9 mouse cellular contexts compared by ENCODE assay signal in genomic region chr13:21158071-21158470, GRCm38 (mm10). TPM values are rescaled to one million over a fixed set of nuclear protein-coding genes. Genes with fewer than 3 reads are reported as not detected.
DNase-seq lines count a peak whose midpoint lies in the region; ATAC-seq and TF ChIP-seq lines count a peak whose summit lies in the region.
"Had no signal": no experiment of that assay in that cellular context is flagged by ENCODE, and none has a peak within 500 bp of the region (broad histone marks: within the 10 kb centered on the region; RNA-seq: fewer than 3 reads in every experiment).

No protein-coding gene starts in this region.

- no peak for TF ChIP-seq CTCF in hindbrain, postnatal 0 days (IDR thresholded peaks at IDR 0.05; ENCODE audit: low read depth)

- ATAC-seq in kidney, embryonic 16.5 days (ENCODE audit: low FRiP score, low TSS enrichment), result no peak
- no peak for ATAC-seq in embryonic facial prominence, embryonic 13.5 days (ENCODE audit: insufficient number of reproducible peaks, insufficient read depth, low FRiP score, low TSS enrichment, low read depth)
- no peak for ATAC-seq in hindbrain, postnatal 0 days

- TF ChIP-seq POLR2A in myocyte (IDR thresholded peaks at IDR 0.05; ENCODE audit: insufficient read length, low read depth), result no peak

- no peak for DNase-seq in kidney, adult 8-10 months
- DNase-seq in hindbrain, postnatal 0 days (ENCODE audit: low spot score), result no peak
- no peak for DNase-seq in right cerebral cortex, adult 18-20 months
- no peak for DNase-seq in thymus, postnatal 4 days
- DNase-seq in left cerebral cortex, adult 11 months (ENCODE audit: low spot score), result no peak

- no peak overlapping the region for H3K27ac ChIP-seq in kidney, embryonic 16.5 days (ENCODE audit: low read length)
- no peak overlapping the region for H3K27ac ChIP-seq in embryonic facial prominence, embryonic 13.5 days
- H3K27ac ChIP-seq in hindbrain, postnatal 0 days, result no peak overlapping the region

- H3K27me3 ChIP-seq in kidney, embryonic 16.5 days (ENCODE audit: insufficient read depth, low read length), result no peaks in the 10 kb centered on the region
- no peaks in the 10 kb centered on the region; the same call in 1 of the 2 replicates for H3K27me3 ChIP-seq in embryonic facial prominence, embryonic 13.5 days
- H3K27me3 ChIP-seq in hindbrain, postnatal 0 days (ENCODE audit: insufficient read depth, low read length), result no peaks in the 10 kb centered on the region
- H3K27me3 ChIP-seq in myocyte (ENCODE audit: control insufficient read depth, insufficient read depth, insufficient read length), result peaks cover 5% of the 10 kb centered on the region

- H3K9me3 ChIP-seq in kidney, embryonic 16.5 days (ENCODE audit: low read length), result no peaks in the 10 kb centered on the region
- no peaks in the 10 kb centered on the region for H3K9me3 ChIP-seq in embryonic facial prominence, embryonic 13.5 days
- no peaks in the 10 kb centered on the region for H3K9me3 ChIP-seq in hindbrain, postnatal 0 days (ENCODE audit: low read length)

- H3K4me3 ChIP-seq in kidney, embryonic 16.5 days (ENCODE audit: low read length), result peak overlapping the region; percentile 64
- peak overlapping the region; percentile 66 for H3K4me3 ChIP-seq in embryonic facial prominence, embryonic 13.5 days
- 0 out of 2 replicates have a peak overlapping the region, but pooled peaks have one; percentile 54 for H3K4me3 ChIP-seq in hindbrain, postnatal 0 days (ENCODE audit: low read length)
- no peak overlapping the region for H3K4me3 ChIP-seq in myocyte

- 9% methylated on average over 9 of the region's 9 CpGs for WGBS in kidney, embryonic 16.5 days
- WGBS in embryonic facial prominence, embryonic 13.5 days, result 5% methylated on average over 9 of the region's 9 CpGs
- WGBS in hindbrain, postnatal 0 days, result 10% methylated on average over 9 of the region's 9 CpGs

- H3K4me1 ChIP-seq in kidney, embryonic 16.5 days (ENCODE audit: insufficient read depth, low read length), result peaks cover 4% of the 10 kb centered on the region; the same call in 1 of the 2 replicates
- H3K4me1 ChIP-seq in embryonic facial prominence, embryonic 13.5 days, result peaks cover 3% of the 10 kb centered on the region; the same call in 1 of the 2 replicates
- no peaks in the 10 kb centered on the region for H3K4me1 ChIP-seq in hindbrain, postnatal 0 days (ENCODE audit: insufficient read depth, low read length)

- peak overlapping the region; percentile 99 for H3K4me2 ChIP-seq in kidney, embryonic 16.5 days (replicated peaks; ENCODE audit: low read depth, low read length)
- peak overlapping the region; percentile 96 for H3K4me2 ChIP-seq in embryonic facial prominence, embryonic 13.5 days
- peak overlapping the region; percentile 89 for H3K4me2 ChIP-seq in hindbrain, postnatal 0 days (ENCODE audit: low read depth, low read length)
- peak overlapping the region; percentile 98 for H3K4me2 ChIP-seq in myocyte (ENCODE audit: low read depth)

- H3K9ac ChIP-seq in kidney, embryonic 16.5 days (replicated peaks; ENCODE audit: low read length), result no peak overlapping the region
- H3K9ac ChIP-seq in embryonic facial prominence, embryonic 13.5 days, result peak overlapping the region; percentile 27; the same call in 1 of the 2 replicates
- no peak overlapping the region for H3K9ac ChIP-seq in hindbrain, postnatal 0 days (replicated peaks; ENCODE audit: low read length)

- no peaks in the 10 kb centered on the region for H3K79me2 ChIP-seq in myocyte (ENCODE audit: control insufficient read depth, insufficient read depth)

- no peak overlapping the region for H3ac ChIP-seq in myocyte (ENCODE audit: control insufficient read depth, insufficient read length)

- no peaks in the 10 kb centered on the region for H3K36me3 ChIP-seq in kidney, embryonic 16.5 days (ENCODE audit: insufficient read depth, low read length)
- no peaks in the 10 kb centered on the region for H3K36me3 ChIP-seq in embryonic facial prominence, embryonic 13.5 days
- H3K36me3 ChIP-seq in hindbrain, postnatal 0 days (ENCODE audit: insufficient read depth, low read length), result no peaks in the 10 kb centered on the region
- no peaks in the 10 kb centered on the region for H3K36me3 ChIP-seq in myocyte (ENCODE audit: control insufficient read depth, insufficient read depth)

TF ChIP-seq in myocyte, 11 proteins besides CTCF, POLR2A, EP300 and RAD21:
- TF ChIP-seq MAX (IDR thresholded peaks at IDR 0.05; ENCODE audit: low read depth) (no peak), POLR2AphosphoS2 (IDR thresholded peaks at IDR 0.05; ENCODE audit: insufficient read length, low read depth) (no peak), TCF12 (IDR thresholded peaks at IDR 0.05; ENCODE audit: insufficient read depth, poor library complexity, severe bottlenecking) (no peak), MYOG (IDR thresholded peaks at IDR 0.05; ENCODE audit: control insufficient read depth in 1 of 3, insufficient read depth in 1 of 3, insufficient read length in 2 of 3, low read depth in 2 of 3) (no peak), TCF3 (IDR thresholded peaks at IDR 0.05; ENCODE audit: insufficient read length, low read depth) (no peak)

RNA-seq across cellular contexts. Expression of gene Olfr1368, which starts 12.4 kb away (rescaled TPM):
- polyA plus RNA-seq in kidney, embryonic 16.5 days (2015; fragmentation: Nextera tagmentation; extraction: Ambion mirVana), result not detected in 2 replicates
- polyA plus RNA-seq in embryonic facial prominence, embryonic 13.5 days (2015; fragmentation: Nextera tagmentation; extraction: Ambion mirVana), result not detected in 2 replicates
- total RNA-seq in hindbrain, postnatal 0 days (2014; rRNA removed), result not detected in 2 replicates
- polyA plus RNA-seq in hindbrain, postnatal 0 days (2015; fragmentation: Nextera tagmentation; extraction: Ambion mirVana), result not detected in 2 replicates
- polyA plus RNA-seq in myocyte (2012; fragmentation: generic; extraction: Trizol), result not detected
- total RNA-seq: layer of hippocampus, adult 18-20 months had no signal

RNA-seq across cellular contexts. Expression of gene Trim27, which starts 21.2 kb away (rescaled TPM):
- 130 and 131 TPM in 2 replicates for polyA plus RNA-seq in kidney, embryonic 16.5 days (2015; fragmentation: Nextera tagmentation; extraction: Ambion mirVana)
- polyA plus RNA-seq in embryonic facial prominence, embryonic 13.5 days (2015; fragmentation: Nextera tagmentation; extraction: Ambion mirVana), result 129 and 143 TPM in 2 replicates
- 84.9 and 107 TPM in 2 replicates for total RNA-seq in hindbrain, postnatal 0 days (2014; rRNA removed)
- polyA plus RNA-seq in hindbrain, postnatal 0 days (2015; fragmentation: Nextera tagmentation; extraction: Ambion mirVana), result 68.3 and 69.1 TPM in 2 replicates
- polyA plus RNA-seq in myocyte (2012; fragmentation: generic; extraction: Trizol), result 62.4 TPM

RNA-seq across cellular contexts. Expression of gene Olfr263, which starts 28.6 kb away (rescaled TPM):
- not detected in 2 replicates for polyA plus RNA-seq in kidney, embryonic 16.5 days (2015; fragmentation: Nextera tagmentation; extraction: Ambion mirVana)
- polyA plus RNA-seq in embryonic facial prominence, embryonic 13.5 days (2015; fragmentation: Nextera tagmentation; extraction: Ambion mirVana), result not detected in 2 replicates
- not detected in 2 replicates for total RNA-seq in hindbrain, postnatal 0 days (2014; rRNA removed)
- not detected in 2 replicates for polyA plus RNA-seq in hindbrain, postnatal 0 days (2015; fragmentation: Nextera tagmentation; extraction: Ambion mirVana)
- polyA plus RNA-seq in myocyte (2012; fragmentation: generic; extraction: Trizol), result not detected
- total RNA-seq: layer of hippocampus, adult 18-20 months had no signal

RNA-seq across cellular contexts. Expression of gene Olfr1369-ps1, which starts 46.8 kb away (rescaled TPM):
- 0.05 TPM in 1 of 2 replicates, not detected in the other for polyA plus RNA-seq in kidney, embryonic 16.5 days (2015; fragmentation: Nextera tagmentation; extraction: Ambion mirVana)
- 0.06 TPM in 1 of 2 replicates, not detected in the other for polyA plus RNA-seq in embryonic facial prominence, embryonic 13.5 days (2015; fragmentation: Nextera tagmentation; extraction: Ambion mirVana)
- total RNA-seq in hindbrain, postnatal 0 days (2014; rRNA removed), result not detected in 2 replicates
- 0.06 TPM in 1 of 2 replicates, not detected in the other for polyA plus RNA-seq in hindbrain, postnatal 0 days (2015; fragmentation: Nextera tagmentation; extraction: Ambion mirVana)
- not detected for polyA plus RNA-seq in myocyte (2012; fragmentation: generic; extraction: Trizol)
- total RNA-seq: layer of hippocampus, adult 18-20 months had no signal
